Mouse (Mus musculus) midbrain, postnatal 0 days (tissue): Measurements from ENCODE around the gene Mlycd. TPM values are rescaled to one million over a fixed set of nuclear protein-coding genes. Genes with fewer than 3 reads are reported as not detected.
A peak's percentile ranks its signal among the peaks of the same experiment; 100 is the strongest.

Experiments used
- ATAC-seq: fragments of 200-750 bp; cut with Nextera tagmentation; 2 replicates; pipeline ENCODE4 v1.8.0; 2017; ENCODE audit warnings: moderate number of reproducible peaks, mild to moderate bottlenecking, moderate TSS enrichment, moderate library complexity; ENCODE audit not compliant: low FRiP score
- DNase-seq: peaks from one replicate; pipeline ENCODE4 v3.0.0-alpha.2; 2015; ENCODE audit warnings: low spot score
- H3K27ac ChIP-seq: fragments of 300-500 bp; sonication (generic); 2 replicates; pipeline ENCODE4 v1.5.1; 2014; ENCODE audit warnings: low read depth, mild to moderate bottlenecking, low read length, mixed read lengths
- H3K27me3 ChIP-seq: fragments of 300-500 bp; sonication (generic); 2 replicates; pipeline ENCODE4 v1.6.1; 2014; ENCODE audit warnings: low read length, control low read depth, mixed read lengths; ENCODE audit not compliant: insufficient read depth
- H3K36me3 ChIP-seq: fragments of 300-500 bp; sonication (generic); 2 replicates; pipeline ENCODE4 v1.6.1; 2014; ENCODE audit warnings: low read length, control low read depth, mixed read lengths; ENCODE audit not compliant: insufficient read depth
- H3K4me1 ChIP-seq: fragments of 300-500 bp; sonication (generic); 2 replicates; pipeline ENCODE4 v1.6.1; 2014; ENCODE audit warnings: mild to moderate bottlenecking, control low read depth, antibody characterized with exemption, low read length, mixed read lengths; ENCODE audit not compliant: insufficient read depth
- H3K4me2 ChIP-seq: fragments of 300-500 bp; sonication (generic); 2 replicates; pipeline ENCODE4 v1.6.1; 2014; ENCODE audit warnings: low read depth, mild to moderate bottlenecking, low read length, mixed read lengths; ENCODE audit not compliant: poor library complexity, severe bottlenecking
- H3K4me3 ChIP-seq: fragments of 300-500 bp; sonication (generic); 2 replicates; pipeline ENCODE4 v1.5.1; 2014; ENCODE audit warnings: low read depth, mild to moderate bottlenecking, low read length, moderate library complexity
- H3K9ac ChIP-seq: fragments of 300-500 bp; sonication (generic); replicated peaks from 2 replicates; pipeline ENCODE4 v1.6.1; 2014; ENCODE audit warnings: mild to moderate bottlenecking, low read length, moderate library complexity, mixed read lengths; ENCODE audit not compliant: poor library complexity, severe bottlenecking
- H3K9me3 ChIP-seq: fragments of 300-500 bp; sonication (generic); 2 replicates; pipeline ENCODE4 v1.6.1; 2016; ENCODE audit warnings: low read length, control low read depth
- CTCF ChIP-seq: IDR thresholded peaks from 2 replicates; pipeline ENCODE4 v1.5.1; 2016; ENCODE audit warnings: antibody characterized with exemption, mild to moderate bottlenecking
- WGBS: fragments of 180-500 bp; shearing (Covaris S2); extraction: QIAGEN DNeasy Blood & Tissue Kit; methylation state at CpG from one replicate; pipeline ENCODE4 v1.1.7; 2014; 5-methylcytosine and 5-hydroxymethylcytosine counted together
- polyA plus RNA-seq: library from polyadenylated mRNA; unstranded; fragments of >200 nt; fragmentation: Nextera tagmentation; extraction: Ambion mirVana; gene quantifications from 2 replicates; pipeline ENCODE4 v1.2.1, GENCODE M21; 2015
- total RNA-seq: library from RNA; depleted of rRNA; stranded (reverse); fragments of >200 nt; gene quantifications from 2 replicates; pipeline ENCODE4 v1.2.3, GENCODE M21; 2014; rRNA removed

Mlycd gene
- total and polyA plus RNA-seq, 2 experiments from 2014 or later = 20.6 to 32.1 TPM

- DNase-seq = no peak
- H3K27ac ChIP-seq = no peak overlapping the region
- H3K4me2 ChIP-seq = no peak overlapping the region
- 82% methylated on average over 12 of the region's 12 CpGs for WGBS
- no peak overlapping the region for H3K4me3 ChIP-seq
- no peaks in the 10 kb centered on the region for H3K36me3 ChIP-seq
- H3K27me3 ChIP-seq = no peaks in the 10 kb centered on the region; the same call in 1 of the 2 replicates
- H3K4me1 ChIP-seq = no peaks in the 10 kb centered on the region; the same call in none of the 2 replicates
- 0 out of 2 replicates have a peak overlapping the region, but pooled peaks have one; percentile 5 for H3K9ac ChIP-seq
- no peaks in the 10 kb centered on the region for H3K9me3 ChIP-seq
- TF ChIP-seq CTCF = no peak
- ATAC-seq = no peak
Observed at GRCm38 (mm10) chr8:119449627-119450026, 54.9 kb downstream of the Mlycd start.

GRCm38 (mm10) chr8:119451131-119451530 is 56.5 kb downstream of the Mlycd start:
- 86% methylated on average over 4 of the region's 4 CpGs for WGBS
- no peaks in the 10 kb centered on the region for H3K27me3 ChIP-seq
- H3K9ac ChIP-seq = no peak overlapping the region
- no peak overlapping the region for H3K4me2 ChIP-seq
- no peak overlapping the region for H3K27ac ChIP-seq
- no peak overlapping the region for H3K4me3 ChIP-seq
- ATAC-seq (no peak), DNase-seq (no peak)
- H3K4me1 ChIP-seq = no peaks in the 10 kb centered on the region; the same call in none of the 2 replicates
- H3K9me3 ChIP-seq = no peaks in the 10 kb centered on the region
- no peak for TF ChIP-seq CTCF
- H3K36me3 ChIP-seq = no peaks in the 10 kb centered on the region

GRCm38 (mm10) chr8:119452919-119453318 is 58.2 kb downstream of the Mlycd start:
- H3K4me2 ChIP-seq = no peak overlapping the region
- no peaks in the 10 kb centered on the region for H3K9me3 ChIP-seq
- TF ChIP-seq CTCF = no peak
- no peaks in the 10 kb centered on the region for H3K36me3 ChIP-seq
- no peak overlapping the region for H3K27ac ChIP-seq
- no peak overlapping the region for H3K4me3 ChIP-seq
- ATAC-seq = no peak
- H3K4me1 ChIP-seq = no peaks in the 10 kb centered on the region; the same call in none of the 2 replicates
- no peaks in the 10 kb centered on the region for H3K27me3 ChIP-seq
- no peak overlapping the region for H3K9ac ChIP-seq
- no peak for DNase-seq
- WGBS = 90% methylated on average over 5 of the region's 5 CpGs

- H3K27ac ChIP-seq = no peak overlapping the region
- whole genome bisulfite sequencing = 85% methylated on average over 5 of the region's 5 CpGs
- H3K9ac ChIP-seq = no peak overlapping the region
- TF ChIP-seq CTCF = no peak
- H3K4me3 ChIP-seq = no peak overlapping the region
- H3K9me3 ChIP-seq = no peaks in the 10 kb centered on the region
- ATAC-seq = no peak
- no peak overlapping the region for H3K4me2 ChIP-seq
- H3K4me1 ChIP-seq = no peaks in the 10 kb centered on the region
- H3K36me3 ChIP-seq = no peaks in the 10 kb centered on the region
- DNase-seq = no peak
- H3K27me3 ChIP-seq = no peaks in the 10 kb centered on the region
Observed at GRCm38 (mm10) chr8:119456045-119456444, 61.4 kb downstream of the Mlycd start.

GRCm38 (mm10) chr8:119459724-119460123 is 65.0 kb downstream of the Mlycd start:
- DNase-seq = peak; percentile 75
- Histone ChIP-seq H3K27me3 (no peaks in the 10 kb centered on the region), H3K27ac (no peak overlapping the region), H3K4me3 (no peak overlapping the region), H3K4me2 (no peak overlapping the region), H3K36me3 (no peaks in the 10 kb centered on the region), H3K4me1 (no peaks in the 10 kb centered on the region), H3K9me3 (no peaks in the 10 kb centered on the region), H3K9ac (no peak overlapping the region)
- ATAC-seq = no peak
- TF ChIP-seq CTCF = no peak
- 19% methylated on average over 16 of the region's 16 CpGs for WGBS

Other genes with a start within 250 kb of the Mlycd start
- gene Hsbp1, start 50.4 kb upstream of the Mlycd start, total RNA-seq = 428 and 445 TPM in 2 replicates
- gene Hsbp1, start 50.4 kb upstream of the Mlycd start, polyA plus RNA-seq = 1,211 and 1,230 TPM in 2 replicates
- gene Osgin1, start 39.2 kb downstream of the Mlycd start, total RNA-seq = 0.38 TPM in 1 of 2 replicates, not detected in the other
- 0.15 and 0.32 TPM in 2 replicates for gene Osgin1, start 39.2 kb downstream of the Mlycd start, polyA plus RNA-seq
- gene Necab2, start 51.8 kb downstream of the Mlycd start, total RNA-seq = 106 and 119 TPM in 2 replicates
- 76.6 and 84.6 TPM in 2 replicates for gene Necab2, start 51.8 kb downstream of the Mlycd start, polyA plus RNA-seq
- 0.16 and 0.19 TPM in 2 replicates for gene Slc38a8, start 106.8 kb downstream of the Mlycd start, total RNA-seq
- 0.09 and 0.12 TPM in 2 replicates for gene Slc38a8, start 106.8 kb downstream of the Mlycd start, polyA plus RNA-seq
- 68.8 and 72.7 TPM in 2 replicates for gene Mbtps1, start 163.9 kb downstream of the Mlycd start, total RNA-seq
- 45.5 and 46.0 TPM in 2 replicates for gene Mbtps1, start 163.9 kb downstream of the Mlycd start, polyA plus RNA-seq
- gene Hsdl1, start 180.3 kb downstream of the Mlycd start, total RNA-seq = 164 and 176 TPM in 2 replicates
- gene Hsdl1, start 180.3 kb downstream of the Mlycd start, polyA plus RNA-seq = 164 and 174 TPM in 2 replicates
- 0.47 and 1.1 TPM in 2 replicates for gene Dnaaf1, start 180.4 kb downstream of the Mlycd start, total RNA-seq
- 0.51 and 0.60 TPM in 2 replicates for gene Dnaaf1, start 180.4 kb downstream of the Mlycd start, polyA plus RNA-seq
- 20.1 and 22.5 TPM in 2 replicates for gene Taf1c, start 210.3 kb downstream of the Mlycd start, total RNA-seq
- gene Taf1c, start 210.3 kb downstream of the Mlycd start, polyA plus RNA-seq = 9.6 and 10.2 TPM in 2 replicates
- gene Adad2, start 217.9 kb downstream of the Mlycd start, total RNA-seq = 0.33 and 1.0 TPM in 2 replicates
- gene Adad2, start 217.9 kb downstream of the Mlycd start, polyA plus RNA-seq = 0.22 and 0.23 TPM in 2 replicates
- gene Kcng4, start 240.8 kb downstream of the Mlycd start, total RNA-seq = 0.61 and 1.6 TPM in 2 replicates
- gene Kcng4, start 240.8 kb downstream of the Mlycd start, polyA plus RNA-seq = 0.27 and 0.28 TPM in 2 replicates